Mouse (Mus musculus) left cerebral cortex, adult 8-10 months (tissue): Measurements from ENCODE around the gene Arhgap15. TPM values are rescaled to one million over a fixed set of nuclear protein-coding genes. Genes with fewer than 3 reads are reported as not detected.

Experiments used
- DNase-seq, 2 experiments: peaks; one replicate each; pipeline ENCODE4 v3.0.0; 2022; ENCODE audit warnings: low spot score in 2 of 2
- total RNA-seq, 4 experiments: library from RNA; stranded (reverse); gene quantifications; 2 replicates each; pipeline ENCODE4 v1.2.4; 2022

Arhgap15 gene
- total RNA-seq, 4 experiments from 2014 or later = 7.8 to 10.0 (median 8.8) TPM

DNA sequence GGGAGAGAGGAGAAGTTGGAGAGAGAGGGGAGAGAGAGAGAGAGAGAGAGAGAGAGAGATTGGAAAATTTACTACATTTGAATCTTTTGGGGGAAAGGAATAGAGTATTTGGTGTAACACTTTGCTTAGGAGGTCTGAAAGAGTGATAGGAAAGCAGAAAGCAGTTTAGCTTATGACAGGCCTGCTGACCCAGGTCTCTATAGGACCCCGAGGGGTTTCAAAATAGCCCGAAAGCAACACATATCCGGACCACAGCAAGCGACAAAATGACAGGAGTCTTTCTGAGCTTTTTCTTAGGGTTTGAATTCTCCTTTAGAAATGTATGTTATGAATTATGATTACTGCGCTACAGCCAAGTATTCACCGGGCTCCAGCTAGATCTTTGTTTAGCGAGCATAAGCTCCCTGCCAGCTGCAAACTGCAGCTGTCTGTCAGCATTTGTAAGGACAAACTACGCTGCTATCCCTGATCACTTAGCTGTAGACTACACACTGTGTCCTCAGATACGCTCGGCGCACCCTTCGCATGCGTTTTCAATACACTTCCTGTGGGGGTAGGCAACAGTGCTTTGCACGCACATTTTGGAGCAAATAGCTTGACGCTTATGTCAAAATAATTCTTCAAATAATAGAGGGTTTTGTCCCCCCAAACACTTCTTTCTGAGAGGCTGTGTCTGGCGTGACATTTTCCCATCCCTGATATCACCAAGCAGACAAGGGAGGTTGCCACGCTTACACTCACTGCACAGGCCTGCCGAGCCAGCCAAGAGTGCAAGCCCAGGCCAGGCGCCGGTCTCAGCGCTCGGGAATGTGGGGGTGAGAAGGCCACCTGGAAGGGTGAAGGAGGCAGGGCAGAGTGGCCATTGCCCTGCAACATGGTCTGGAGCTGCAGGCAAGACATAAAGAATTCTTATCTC is 355.9 kb downstream of the Arhgap15 start:
- DNase-seq = peak in 1 of 2 experiments; percentile 17

DNA sequence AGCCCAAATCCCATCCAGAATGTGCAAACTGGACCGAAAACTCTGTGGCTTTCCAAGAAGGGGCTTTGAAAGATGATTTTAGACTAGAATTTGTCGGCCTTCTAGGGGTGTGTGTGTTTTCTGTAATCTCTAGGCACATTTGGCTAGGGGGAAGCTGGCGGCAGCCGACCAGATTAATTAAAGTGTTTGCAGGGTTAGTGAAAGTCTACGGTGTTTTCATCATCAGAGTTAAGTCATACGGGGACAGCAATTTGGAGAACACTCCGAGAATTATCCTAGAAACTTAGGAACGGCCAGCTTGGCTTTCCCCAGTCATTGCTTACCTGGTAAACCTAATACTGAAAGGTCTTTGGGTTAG is 356.6 kb downstream of the Arhgap15 start:
- no peak for DNase-seq

DNA sequence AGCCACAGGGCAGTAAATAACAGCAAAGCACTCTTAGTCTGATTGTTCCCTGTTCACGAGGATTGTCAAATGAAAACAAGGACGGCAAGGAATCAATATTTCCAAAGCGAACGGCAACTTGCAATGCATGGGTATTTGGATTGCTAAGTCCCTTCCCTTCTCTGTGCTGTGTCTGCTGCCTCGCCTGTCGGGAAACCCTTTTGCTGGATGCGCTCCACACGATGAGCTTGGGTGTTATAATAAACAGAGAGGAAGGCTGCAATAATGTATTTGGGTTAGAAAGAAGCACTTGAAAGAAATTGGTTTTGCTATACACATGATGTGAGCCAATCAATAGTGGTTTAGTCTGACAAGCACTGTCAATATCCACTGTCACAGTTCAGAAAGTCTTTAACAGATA is 357.7 kb downstream of the Arhgap15 start:
- DNase-seq = no peak

DNA sequence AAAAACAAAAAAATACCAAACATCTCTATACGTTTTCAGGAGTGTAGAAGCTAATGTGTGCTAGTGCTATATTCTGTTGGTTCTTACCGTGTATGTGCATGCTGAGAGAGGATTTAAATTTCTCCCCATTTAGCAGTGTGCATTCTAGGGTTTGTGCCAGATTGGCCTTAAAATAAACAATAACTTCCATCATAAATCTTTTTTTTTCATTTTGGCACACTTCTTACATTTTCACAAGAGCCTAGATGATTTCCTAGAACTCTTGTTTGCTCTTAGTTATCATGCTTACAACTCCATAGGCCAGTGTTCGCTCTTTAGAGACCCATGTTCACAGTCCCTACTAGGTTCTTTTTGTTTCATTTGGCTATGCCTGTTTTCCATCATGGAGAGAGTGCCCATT is 362.7 kb downstream of the Arhgap15 start:
- DNase-seq = no peak

DNA sequence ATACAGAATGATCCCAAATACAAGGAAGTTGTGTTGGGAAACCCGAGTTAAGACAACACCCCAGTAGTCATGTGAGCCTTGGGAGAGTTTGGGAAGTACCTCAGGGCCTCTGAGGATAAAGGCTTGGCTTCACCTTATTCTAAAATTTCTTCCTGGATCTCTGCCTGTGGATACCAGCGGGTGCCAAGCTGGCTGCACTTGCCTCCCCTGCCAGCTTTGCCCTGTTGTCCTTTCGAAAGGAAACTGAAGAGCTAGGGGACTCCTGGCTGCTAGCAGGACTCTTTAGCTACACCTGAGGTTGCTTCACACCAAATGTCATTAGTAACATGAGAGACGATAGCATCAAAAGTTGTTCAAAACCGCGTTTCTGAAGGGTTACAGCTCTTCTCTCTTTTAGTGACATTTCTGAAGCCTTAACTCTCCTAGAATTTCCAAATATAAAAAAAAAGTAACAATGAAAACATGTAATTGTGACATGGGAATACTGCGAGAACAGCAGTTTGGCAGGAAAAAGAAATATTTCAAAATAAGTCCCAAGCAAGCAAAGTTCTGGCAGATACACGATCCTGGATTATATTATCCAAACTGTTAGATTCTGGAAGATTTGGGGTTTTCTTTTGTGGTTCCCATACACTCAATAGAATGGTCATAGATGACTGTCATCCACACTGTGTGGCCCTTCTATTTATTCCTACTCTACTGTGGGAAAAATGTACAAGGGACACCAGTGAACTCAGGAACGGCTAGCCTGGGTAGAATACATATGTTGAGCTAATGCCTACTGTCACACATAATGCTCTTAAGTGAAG is 364.6 kb downstream of the Arhgap15 start:
- no peak for DNase-seq

DNA sequence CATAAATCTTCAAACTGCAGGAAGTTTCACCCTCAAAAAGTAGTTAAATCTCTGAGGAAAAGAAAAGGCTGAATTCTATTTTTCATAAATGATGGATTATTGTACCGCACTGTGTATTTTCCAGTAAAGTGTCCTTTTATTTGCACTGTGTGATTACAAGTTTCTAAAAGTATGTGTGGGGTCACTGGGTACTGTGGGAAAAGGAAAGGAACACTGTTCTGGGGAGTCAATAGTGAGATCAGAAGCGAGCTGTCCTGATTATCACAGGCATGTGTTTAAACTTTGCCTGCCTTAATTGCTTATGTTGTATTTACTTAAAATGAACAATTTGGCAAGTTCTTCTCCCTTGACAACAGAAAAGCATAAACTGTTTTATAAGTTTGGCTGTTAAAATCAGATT is 365.7 kb downstream of the Arhgap15 start:
- no peak for DNase-seq

DNA sequence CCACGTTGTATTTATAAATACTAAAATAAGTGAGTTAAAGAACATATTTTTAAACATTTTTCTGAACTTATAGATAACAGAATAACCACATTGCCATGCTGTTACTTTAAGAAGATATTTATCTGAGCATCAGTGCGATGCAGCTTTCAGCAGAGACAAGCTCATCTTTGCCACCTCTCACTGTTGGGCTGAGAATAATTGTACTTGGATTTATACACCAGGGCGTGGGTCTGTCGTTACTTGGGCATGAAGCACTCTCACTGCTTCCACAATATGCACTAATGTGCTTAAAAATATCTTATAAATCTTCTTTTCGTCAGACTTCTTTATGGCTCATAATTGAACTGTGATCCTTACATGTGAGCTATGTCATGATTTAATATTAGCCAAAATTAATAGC is 372.5 kb downstream of the Arhgap15 start:
- no peak for DNase-seq

DNA sequence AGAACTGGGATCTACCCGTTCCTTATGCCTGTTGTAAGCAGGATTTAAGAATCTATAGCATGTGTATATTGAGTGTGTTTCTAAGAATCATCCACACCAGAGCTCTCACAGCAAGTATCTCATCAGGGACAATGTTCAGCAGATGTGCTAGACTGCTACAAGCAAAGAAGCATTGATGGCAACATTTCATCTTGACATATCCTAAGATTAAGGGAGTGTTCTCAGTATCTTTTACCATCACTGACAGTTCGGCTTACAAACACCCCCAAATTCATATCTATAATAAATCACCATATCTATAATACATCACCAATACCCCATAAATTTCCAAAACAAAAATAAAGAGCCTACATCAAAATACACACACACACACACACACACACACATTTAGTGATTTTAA is 374.6 kb downstream of the Arhgap15 start:
- DNase-seq = no peak

DNA sequence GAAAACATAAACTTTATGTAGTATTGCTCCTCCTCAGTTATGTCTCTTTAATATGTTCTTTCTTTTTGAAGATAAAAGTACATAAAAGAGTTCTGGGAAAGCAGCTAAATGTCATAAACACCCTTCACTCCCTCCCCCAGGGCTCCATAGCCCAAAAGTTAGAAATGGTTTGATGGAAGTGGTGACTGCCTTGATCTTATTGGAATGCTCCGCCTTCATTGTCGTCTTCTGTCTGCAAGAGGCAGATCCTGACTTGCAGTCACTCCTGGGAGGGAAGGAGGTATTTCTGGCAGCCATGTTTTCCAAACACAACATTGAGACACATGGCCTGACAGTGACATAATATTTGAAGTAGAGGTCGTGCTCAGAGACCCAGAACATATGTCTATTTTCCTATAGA is 375.5 kb downstream of the Arhgap15 start:
- no peak for DNase-seq

DNA sequence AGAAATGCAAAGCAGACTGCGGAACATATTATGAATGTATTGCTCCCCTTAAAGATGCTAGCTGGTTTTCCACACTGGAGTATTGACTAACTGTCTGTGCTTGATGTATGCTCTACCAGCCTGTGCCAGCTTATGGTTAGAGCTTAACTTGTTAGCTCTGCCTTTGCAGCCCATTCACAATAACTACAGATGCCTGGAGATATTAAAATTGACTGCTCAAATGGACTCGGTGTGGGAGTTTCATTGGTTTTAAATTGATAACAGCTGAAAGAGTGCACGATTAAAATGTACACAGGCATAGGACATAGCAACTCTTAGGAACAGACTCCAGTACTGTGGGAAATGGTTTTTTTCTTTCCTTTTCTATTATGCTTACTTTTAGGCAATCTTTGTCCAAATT is 376.1 kb downstream of the Arhgap15 start:
- no peak for DNase-seq

DNA sequence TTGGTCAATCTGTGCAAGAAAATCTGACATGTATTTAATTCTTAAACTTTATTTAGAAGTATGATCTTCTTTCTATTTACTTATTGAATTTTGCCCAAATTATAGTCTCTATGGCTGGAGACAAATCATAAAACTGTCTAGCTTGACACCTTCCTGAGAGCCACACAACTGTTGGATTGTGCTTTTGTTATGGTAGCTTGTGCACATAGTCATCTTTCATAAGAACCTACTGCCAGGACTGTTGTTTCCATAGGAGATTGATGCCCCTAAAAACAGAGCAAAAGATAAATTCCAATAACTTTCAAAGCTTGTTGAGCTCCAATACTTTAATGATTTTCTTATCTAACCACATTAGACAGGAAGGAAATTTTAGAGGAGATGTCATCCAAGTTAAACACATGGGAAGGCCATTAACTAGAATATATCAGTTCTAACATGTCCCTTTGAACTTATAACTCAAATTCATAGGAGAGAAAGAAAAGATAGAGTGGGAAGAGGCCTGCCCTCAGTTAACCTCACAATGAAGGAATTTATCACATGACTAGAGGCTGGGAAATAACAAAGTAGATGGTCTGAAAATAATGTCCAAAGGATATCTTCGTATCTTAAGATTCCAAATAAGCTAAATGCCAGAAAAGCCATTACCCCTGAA is 377.5 kb downstream of the Arhgap15 start:
- DNase-seq = no peak

DNA sequence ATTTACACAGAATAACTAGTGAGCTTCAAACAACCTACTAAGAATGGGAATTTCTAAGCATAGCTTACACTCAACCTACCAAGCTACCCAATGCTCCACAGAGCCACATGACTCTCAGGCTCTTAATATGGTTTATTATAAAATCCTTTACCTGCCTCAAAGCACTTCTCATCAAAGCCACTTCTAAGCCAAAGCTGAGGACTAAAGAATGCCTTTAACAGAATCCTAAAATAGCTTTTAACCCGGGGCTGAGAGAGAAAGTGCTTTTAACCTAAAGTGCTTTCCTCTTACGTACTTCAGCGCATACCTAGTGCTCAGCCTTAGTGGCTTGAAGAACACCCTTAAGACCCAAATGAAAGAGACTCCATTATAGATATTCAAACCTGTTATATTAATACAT is 380.9 kb downstream of the Arhgap15 start:
- no peak for DNase-seq

DNA sequence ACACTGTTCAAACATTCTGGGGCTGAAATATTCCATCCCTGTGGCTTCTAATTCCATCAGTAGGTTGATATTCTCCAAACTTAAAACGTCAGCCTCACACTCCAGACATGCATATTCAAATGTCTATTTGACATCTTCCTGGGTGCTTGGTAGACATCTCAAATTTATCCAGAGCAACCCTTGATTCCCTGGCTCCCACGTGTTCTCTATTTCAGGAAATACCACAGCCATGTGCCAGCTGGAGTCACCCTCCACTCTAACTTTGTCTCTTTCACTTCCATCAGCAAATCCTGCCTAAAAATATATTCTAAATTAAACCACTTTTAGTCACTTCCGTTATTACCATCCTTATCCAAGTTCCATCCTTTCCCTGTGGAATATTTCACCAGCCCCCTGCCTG is 382.6 kb downstream of the Arhgap15 start:
- DNase-seq = peak in 1 of 2 experiments; percentile 62

DNA sequence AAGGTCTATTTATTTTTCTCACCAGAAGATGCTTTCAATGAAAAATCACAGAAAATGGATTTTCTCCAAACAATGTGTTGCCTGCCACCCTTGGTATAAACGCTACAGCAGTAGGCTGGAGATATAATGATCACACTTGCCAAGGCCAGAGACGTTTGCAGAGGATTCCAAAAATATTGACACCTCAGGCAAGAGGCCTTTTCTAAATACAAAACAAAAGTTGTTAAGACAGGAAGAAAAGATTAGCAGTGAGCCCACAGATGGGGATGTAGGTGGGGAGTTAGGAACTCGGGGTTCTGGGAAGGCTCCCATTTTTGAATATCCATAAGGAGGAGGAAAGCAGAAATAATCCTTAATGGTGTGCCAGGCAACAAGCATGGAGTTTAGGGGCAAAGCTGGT is 386.2 kb downstream of the Arhgap15 start:
- peak in 1 of 2 experiments; percentile 24 for DNase-seq

DNA sequence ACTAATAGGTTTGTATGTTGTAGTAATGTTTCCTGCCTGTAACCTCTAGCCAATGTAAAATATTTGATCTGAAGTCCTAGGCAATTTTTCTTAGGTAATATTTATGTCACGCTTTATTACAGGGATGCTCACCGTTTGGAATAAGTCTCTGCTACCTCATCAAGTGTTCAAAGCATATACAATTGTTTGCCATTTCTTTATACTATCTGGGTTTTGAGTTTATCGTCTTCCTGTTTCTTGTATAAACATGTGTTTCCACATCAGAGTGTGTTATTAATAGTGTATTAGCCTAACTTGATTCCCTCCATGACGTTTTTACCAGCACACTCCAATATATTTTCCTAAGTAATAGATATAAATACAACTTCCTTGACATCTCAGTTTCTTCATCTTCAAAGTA is 391.8 kb downstream of the Arhgap15 start:
- no peak for DNase-seq

DNA sequence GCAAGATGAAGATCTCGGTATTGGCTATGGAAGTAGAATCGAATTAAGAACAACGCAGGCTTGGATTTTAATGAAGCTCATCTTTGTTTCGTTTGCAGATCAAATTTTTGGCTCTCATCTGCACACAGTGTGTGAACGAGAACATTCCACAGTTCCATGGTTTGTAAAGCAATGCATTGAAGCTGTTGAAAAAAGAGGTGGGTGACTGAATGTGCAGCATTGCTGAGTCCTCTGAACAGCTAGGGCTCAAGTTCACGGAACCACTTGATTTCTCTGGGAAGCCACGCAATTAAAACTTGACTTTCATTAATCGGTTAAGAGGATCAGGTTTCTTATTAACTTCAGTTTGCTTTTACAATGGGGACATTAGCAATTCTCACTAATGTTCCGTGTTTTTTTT is 393.5 kb downstream of the Arhgap15 start:
- DNase-seq = no peak

DNA sequence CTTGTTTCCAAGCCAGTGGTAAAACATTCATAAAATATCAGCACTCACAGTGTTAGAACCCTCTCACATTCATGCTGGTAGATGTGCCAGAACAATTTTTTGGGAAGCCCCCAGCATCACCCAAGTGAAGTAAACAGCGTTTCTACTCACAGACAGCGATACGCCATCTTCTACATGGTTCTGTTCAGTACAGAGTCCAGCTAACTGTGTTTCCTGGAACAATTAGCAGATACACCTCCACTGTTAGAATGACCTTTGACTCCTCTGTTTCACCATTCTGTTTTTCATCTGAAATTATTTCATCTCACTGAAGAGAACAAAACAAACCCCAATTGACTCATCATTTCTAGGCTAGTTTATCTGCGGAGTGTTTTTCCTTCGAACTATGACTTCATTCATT is 394.0 kb downstream of the Arhgap15 start:
- no peak for DNase-seq

DNA sequence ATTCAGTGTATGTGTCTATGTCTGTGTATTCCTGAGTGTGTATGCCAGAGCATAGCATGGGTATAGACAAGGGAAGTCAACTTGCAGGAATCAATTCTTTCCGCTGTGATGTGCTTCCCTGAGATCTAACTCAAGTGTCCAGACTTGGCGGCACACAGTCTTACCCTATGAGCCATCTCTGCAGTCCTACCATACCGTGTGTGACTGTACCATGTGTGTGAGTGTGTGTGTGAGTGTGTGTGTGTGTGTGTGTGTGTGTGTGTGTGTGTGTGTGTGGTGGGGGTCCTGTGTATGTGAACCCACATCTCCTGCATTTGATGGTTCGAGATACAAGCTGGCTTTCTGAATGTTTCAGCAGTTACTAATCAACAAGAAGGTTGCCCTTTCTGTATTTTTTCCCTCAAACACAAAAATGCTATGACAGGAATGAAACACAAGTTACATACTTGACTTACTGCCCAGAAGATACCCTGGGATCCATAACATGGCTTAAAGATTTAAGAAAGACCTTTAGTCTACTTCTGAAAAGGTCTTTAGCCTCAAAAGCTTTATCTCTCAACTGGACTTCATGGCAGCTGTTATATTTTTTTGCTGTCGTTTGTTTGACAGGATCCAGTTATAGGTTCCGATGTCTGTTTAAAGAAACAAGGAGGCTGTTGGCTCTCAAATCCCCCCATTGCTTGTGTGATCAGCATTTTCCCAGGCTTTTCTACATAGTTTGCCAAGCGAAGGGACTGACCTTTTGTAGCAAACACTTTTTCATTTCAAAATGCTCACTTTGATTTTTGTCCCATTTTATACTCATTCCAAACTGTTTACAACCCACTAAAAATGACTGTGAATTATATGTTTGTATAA is 397.7 kb downstream of the Arhgap15 start:
- no peak for DNase-seq

DNA sequence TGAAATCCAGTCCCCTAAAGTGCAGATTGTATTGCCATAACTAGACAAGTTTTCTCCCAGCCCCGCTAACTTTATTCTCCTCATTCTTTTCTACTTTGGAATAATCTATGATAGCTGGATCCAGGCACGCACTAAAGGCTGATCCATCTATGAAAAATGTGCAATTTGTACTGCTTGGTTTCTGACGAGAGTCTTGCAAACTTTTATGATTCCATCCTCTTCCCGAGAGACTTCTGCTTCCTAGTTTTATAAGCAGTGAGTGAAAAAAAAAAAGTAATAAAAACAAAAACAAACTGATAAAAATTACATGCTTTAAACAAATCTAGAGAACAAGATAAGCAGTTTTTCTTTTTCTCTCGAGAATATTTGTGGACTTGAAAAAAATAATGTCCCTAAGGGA is 398.9 kb downstream of the Arhgap15 start:
- DNase-seq = no peak

DNA sequence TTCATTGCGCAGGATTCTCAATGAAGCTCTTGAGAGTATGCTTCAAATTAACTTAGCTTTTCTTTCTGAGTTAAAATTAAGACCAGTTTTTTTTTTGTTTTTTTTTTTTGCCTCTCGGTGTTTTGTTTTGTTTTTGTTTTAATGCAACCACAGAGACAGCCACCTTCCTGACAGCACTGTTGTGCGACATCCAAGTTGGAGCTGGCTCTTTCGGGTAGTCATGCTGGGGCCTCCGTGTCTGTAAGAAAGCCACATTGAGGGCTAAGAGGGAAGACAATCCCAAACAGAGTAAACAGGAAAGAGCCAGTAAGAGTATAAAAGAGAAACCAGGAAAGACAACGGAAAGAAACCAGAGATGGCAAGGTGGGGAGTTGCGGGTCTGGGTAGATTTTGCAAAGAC is 399.3 kb downstream of the Arhgap15 start:
- DNase-seq = no peak

DNA sequence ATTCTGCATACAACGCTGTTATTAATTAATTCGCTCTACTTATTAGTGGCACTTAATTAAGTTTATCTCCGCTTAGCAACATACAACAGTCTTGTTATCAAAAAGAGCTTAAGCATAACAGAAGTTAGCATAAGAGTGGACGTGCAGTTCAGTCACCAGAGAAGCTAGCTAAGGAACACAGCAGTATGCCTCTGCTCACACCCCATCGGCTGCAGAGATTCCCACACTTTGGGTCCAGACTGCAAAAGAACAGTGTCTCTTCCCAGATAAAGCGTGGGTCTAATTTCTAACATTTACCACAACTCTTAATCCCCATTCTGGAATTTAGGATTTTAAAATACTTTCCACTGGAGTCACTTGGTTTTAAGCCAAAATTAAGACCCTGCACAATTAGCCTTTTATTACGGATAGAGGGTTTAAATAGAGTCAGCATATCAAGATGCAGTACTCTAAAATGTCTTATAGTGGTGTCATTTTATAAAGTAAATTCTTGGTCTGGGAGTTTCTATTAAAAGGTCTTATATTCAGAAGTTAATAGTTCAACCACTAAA is 400.0 kb downstream of the Arhgap15 start:
- no peak for DNase-seq
